Mouse (Mus musculus): ENCODE measurements around the gene St3gal3. TPM values are rescaled to one million over a fixed set of nuclear protein-coding genes. Genes with fewer than 3 reads are reported as not detected.

The St3gal3 gene
- polyA plus RNA-seq, 1 experiment = 8.9 TPM

- Histone ChIP-seq H3K27me3 (ENCODE audit: control insufficient read depth, insufficient read depth, low read length) (no peaks in the 10 kb centered on the region), H3K4me1 (ENCODE audit: control insufficient read depth, insufficient read depth, insufficient read length) (no peaks in the 10 kb centered on the region), H3K36me3 (ENCODE audit: control insufficient read depth, insufficient read depth, low read length) (0 out of 2 replicates have a peak, but pooled peaks cover 2% of the 10 kb centered on the region), H3K4me3 (ENCODE audit: extremely low read depth, insufficient read depth, insufficient read length) (no peak overlapping the region), H3K27ac (ENCODE audit: insufficient read depth, low read length) (no peak overlapping the region)
- 93% methylated on average over 18 of the region's 18 CpGs for WGBS
- no peak for TF ChIP-seq POLR2A (IDR thresholded peaks at IDR 0.05; ENCODE audit: low read depth, low read length)
- no peak for TF ChIP-seq CTCF (IDR thresholded peaks at IDR 0.05; ENCODE audit: extremely low read depth, insufficient read depth, insufficient read length, insufficient replicate concordance)
- DNase-seq (ENCODE audit: low read depth in 1 of 2, low spot score in 2 of 2) = no peak
Measured at GRCm38 (mm10) chr4:118081608-118082331, 52.9 kb downstream of the St3gal3 start.

GRCm38 (mm10) chr4:118080481-118080880 is 54.2 kb downstream of the St3gal3 start:
- DNase-seq (ENCODE audit: low read depth in 1 of 2, low spot score in 2 of 2) = no peak
- H3K27me3 ChIP-seq (ENCODE audit: control insufficient read depth, insufficient read depth, low read length) = no peaks in the 10 kb centered on the region
- TF ChIP-seq POLR2A (IDR thresholded peaks at IDR 0.05; ENCODE audit: low read depth, low read length) (no peak), CTCF (IDR thresholded peaks at IDR 0.05; ENCODE audit: extremely low read depth, insufficient read depth, insufficient read length, insufficient replicate concordance) (no peak)
- no peak overlapping the region for H3K4me3 ChIP-seq (ENCODE audit: extremely low read depth, insufficient read depth, insufficient read length)
- 0 out of 2 replicates have a peak, but pooled peaks cover 2% of the 10 kb centered on the region for H3K36me3 ChIP-seq (ENCODE audit: control insufficient read depth, insufficient read depth, low read length)
- 79% methylated on average over 8 of the region's 8 CpGs for WGBS
- H3K27ac ChIP-seq (ENCODE audit: insufficient read depth, low read length) = no peak overlapping the region
- no peaks in the 10 kb centered on the region for H3K4me1 ChIP-seq (ENCODE audit: control insufficient read depth, insufficient read depth, insufficient read length)

- Histone ChIP-seq H3K4me3 (ENCODE audit: extremely low read depth, insufficient read depth, insufficient read length) (no peak overlapping the region), H3K4me1 (ENCODE audit: control insufficient read depth, insufficient read depth, insufficient read length) (no peaks in the 10 kb centered on the region), H3K27me3 (ENCODE audit: control insufficient read depth, insufficient read depth, low read length) (no peaks in the 10 kb centered on the region), H3K27ac (ENCODE audit: insufficient read depth, low read length) (no peak overlapping the region; the same call in 1 of the 2 replicates), H3K36me3 (ENCODE audit: control insufficient read depth, insufficient read depth, low read length) (0 out of 2 replicates have a peak, but pooled peaks cover 2% of the 10 kb centered on the region)
- 80% methylated on average over 8 of the region's 8 CpGs for WGBS
- DNase-seq (ENCODE audit: low read depth in 1 of 2, low spot score in 2 of 2) = no peak
- TF ChIP-seq POLR2A (IDR thresholded peaks at IDR 0.05; ENCODE audit: low read depth, low read length) (no peak), CTCF (IDR thresholded peaks at IDR 0.05; ENCODE audit: extremely low read depth, insufficient read depth, insufficient read length, insufficient replicate concordance) (no peak)
Measured at GRCm38 (mm10) chr4:118079195-118079594, 55.5 kb downstream of the St3gal3 start.

- WGBS = 86% methylated on average over 9 of the region's 9 CpGs
- no peak for DNase-seq (ENCODE audit: low read depth in 1 of 2, low spot score in 2 of 2)
- no peaks in the 10 kb centered on the region for H3K27me3 ChIP-seq (ENCODE audit: control insufficient read depth, insufficient read depth, low read length)
- TF ChIP-seq POLR2A (IDR thresholded peaks at IDR 0.05; ENCODE audit: low read depth, low read length) = no peak
- no peak for TF ChIP-seq CTCF (IDR thresholded peaks at IDR 0.05; ENCODE audit: extremely low read depth, insufficient read depth, insufficient read length, insufficient replicate concordance)
- H3K4me3 ChIP-seq (ENCODE audit: extremely low read depth, insufficient read depth, insufficient read length) = no peak overlapping the region
- no peak overlapping the region for H3K27ac ChIP-seq (ENCODE audit: insufficient read depth, low read length)
- no peaks in the 10 kb centered on the region for H3K4me1 ChIP-seq (ENCODE audit: control insufficient read depth, insufficient read depth, insufficient read length)
- H3K36me3 ChIP-seq (ENCODE audit: control insufficient read depth, insufficient read depth, low read length) = 0 out of 2 replicates have a peak, but pooled peaks cover 2% of the 10 kb centered on the region
Measured at GRCm38 (mm10) chr4:118078576-118078975, 56.1 kb downstream of the St3gal3 start.

GRCm38 (mm10) chr4:118077293-118077752 is 57.4 kb downstream of the St3gal3 start:
- TF ChIP-seq POLR2A (IDR thresholded peaks at IDR 0.05; ENCODE audit: low read depth, low read length) = no peak
- no peak for TF ChIP-seq CTCF (IDR thresholded peaks at IDR 0.05; ENCODE audit: extremely low read depth, insufficient read depth, insufficient read length, insufficient replicate concordance)
- WGBS = 87% methylated on average over 12 of the region's 12 CpGs
- no peaks in the 10 kb centered on the region for H3K27me3 ChIP-seq (ENCODE audit: control insufficient read depth, insufficient read depth, low read length)
- H3K36me3 ChIP-seq (ENCODE audit: control insufficient read depth, insufficient read depth, low read length) = 0 out of 2 replicates have a peak, but pooled peaks cover 2% of the 10 kb centered on the region
- DNase-seq (ENCODE audit: low read depth in 1 of 2, low spot score in 2 of 2) = no peak
- H3K4me3 ChIP-seq (ENCODE audit: extremely low read depth, insufficient read depth, insufficient read length) = no peak overlapping the region
- H3K4me1 ChIP-seq (ENCODE audit: control insufficient read depth, insufficient read depth, insufficient read length) = no peaks in the 10 kb centered on the region
- H3K27ac ChIP-seq (ENCODE audit: insufficient read depth, low read length) = no peak overlapping the region

GRCm38 (mm10) chr4:118076648-118077047 is 58.1 kb downstream of the St3gal3 start:
- Histone ChIP-seq H3K27me3 (ENCODE audit: control insufficient read depth, insufficient read depth, low read length) (no peaks in the 10 kb centered on the region), H3K36me3 (ENCODE audit: control insufficient read depth, insufficient read depth, low read length) (0 out of 2 replicates have a peak, but pooled peaks cover 2% of the 10 kb centered on the region), H3K4me3 (ENCODE audit: extremely low read depth, insufficient read depth, insufficient read length) (no peak overlapping the region), H3K4me1 (ENCODE audit: control insufficient read depth, insufficient read depth, insufficient read length) (no peaks in the 10 kb centered on the region), H3K27ac (ENCODE audit: insufficient read depth, low read length) (no peak overlapping the region)
- DNase-seq (ENCODE audit: low read depth in 1 of 2, low spot score in 2 of 2) = no peak
- TF ChIP-seq CTCF (IDR thresholded peaks at IDR 0.05; ENCODE audit: extremely low read depth, insufficient read depth, insufficient read length, insufficient replicate concordance) (no peak), POLR2A (IDR thresholded peaks at IDR 0.05; ENCODE audit: low read depth, low read length) (no peak)
- 94% methylated on average over 1 of the region's 1 CpGs for WGBS

GRCm38 (mm10) chr4:118075343-118075742 is 59.4 kb downstream of the St3gal3 start:
- DNase-seq (ENCODE audit: low read depth in 1 of 2, low spot score in 2 of 2) = no peak
- 96% methylated on average over 9 of the region's 9 CpGs for WGBS
- Histone ChIP-seq H3K36me3 (ENCODE audit: control insufficient read depth, insufficient read depth, low read length) (0 out of 2 replicates have a peak, but pooled peaks cover under 1% of the 10 kb centered on the region), H3K27me3 (ENCODE audit: control insufficient read depth, insufficient read depth, low read length) (no peaks in the 10 kb centered on the region), H3K4me3 (ENCODE audit: extremely low read depth, insufficient read depth, insufficient read length) (no peak overlapping the region), H3K27ac (ENCODE audit: insufficient read depth, low read length) (no peak overlapping the region), H3K4me1 (ENCODE audit: control insufficient read depth, insufficient read depth, insufficient read length) (no peaks in the 10 kb centered on the region)
- TF ChIP-seq POLR2A (IDR thresholded peaks at IDR 0.05; ENCODE audit: low read depth, low read length) (no peak), CTCF (IDR thresholded peaks at IDR 0.05; ENCODE audit: extremely low read depth, insufficient read depth, insufficient read length, insufficient replicate concordance) (no peak)
